Mouse (Mus musculus): ENCODE measurements around the gene 1700003F12Rik. TPM values are rescaled to one million over a fixed set of nuclear protein-coding genes. Genes with fewer than 3 reads are reported as not detected.
A peak's percentile ranks its signal among the peaks of the same experiment; 100 is the strongest.

1700003F12Rik gene
- polyA plus RNA-seq, 1 experiment from 2014 or later, result 2.5 TPM

DNA sequence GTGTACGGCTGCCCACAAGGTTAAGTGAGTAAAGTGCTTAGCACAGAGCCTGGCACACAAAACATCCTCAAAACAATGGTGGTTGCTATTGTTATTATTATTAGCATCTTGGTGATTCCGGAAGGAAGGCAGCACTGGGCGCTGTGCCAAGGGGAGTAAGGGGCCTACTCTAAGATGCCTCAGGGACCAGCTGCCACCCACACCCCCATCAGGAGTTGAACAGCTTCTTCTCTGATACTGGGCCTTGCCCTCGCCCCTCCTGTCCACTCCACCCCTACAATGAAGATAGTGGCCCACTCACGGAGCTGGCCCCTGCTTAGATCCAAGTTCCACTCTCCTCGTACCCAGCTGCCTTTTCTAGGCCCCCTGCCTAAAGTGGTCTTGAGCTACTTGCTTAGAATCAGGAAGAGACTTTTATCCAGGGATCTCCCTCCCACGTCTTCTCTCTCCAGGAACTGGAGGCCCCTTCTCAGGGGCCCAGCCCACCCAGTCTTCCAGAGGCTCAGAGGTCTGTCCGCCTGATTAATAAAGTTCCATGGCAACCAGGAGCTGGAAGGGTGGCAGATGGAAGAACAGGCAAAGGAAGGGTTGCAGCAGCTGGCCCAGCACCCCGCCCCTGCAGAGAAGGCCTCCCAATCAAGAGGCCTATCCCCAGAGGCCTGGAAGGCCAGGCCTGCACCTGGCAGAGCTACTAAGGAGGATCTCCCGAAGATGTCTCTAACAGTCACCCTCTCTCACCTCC is 21.6 kb downstream of the 1700003F12Rik start:
- peak; percentile 18; the same call in 1 of the 2 replicates for ATAC-seq (ENCODE audit: low FRiP score)
- peak overlapping the region; percentile 92 for H3K4me3 ChIP-seq (replicated peaks)

DNA sequence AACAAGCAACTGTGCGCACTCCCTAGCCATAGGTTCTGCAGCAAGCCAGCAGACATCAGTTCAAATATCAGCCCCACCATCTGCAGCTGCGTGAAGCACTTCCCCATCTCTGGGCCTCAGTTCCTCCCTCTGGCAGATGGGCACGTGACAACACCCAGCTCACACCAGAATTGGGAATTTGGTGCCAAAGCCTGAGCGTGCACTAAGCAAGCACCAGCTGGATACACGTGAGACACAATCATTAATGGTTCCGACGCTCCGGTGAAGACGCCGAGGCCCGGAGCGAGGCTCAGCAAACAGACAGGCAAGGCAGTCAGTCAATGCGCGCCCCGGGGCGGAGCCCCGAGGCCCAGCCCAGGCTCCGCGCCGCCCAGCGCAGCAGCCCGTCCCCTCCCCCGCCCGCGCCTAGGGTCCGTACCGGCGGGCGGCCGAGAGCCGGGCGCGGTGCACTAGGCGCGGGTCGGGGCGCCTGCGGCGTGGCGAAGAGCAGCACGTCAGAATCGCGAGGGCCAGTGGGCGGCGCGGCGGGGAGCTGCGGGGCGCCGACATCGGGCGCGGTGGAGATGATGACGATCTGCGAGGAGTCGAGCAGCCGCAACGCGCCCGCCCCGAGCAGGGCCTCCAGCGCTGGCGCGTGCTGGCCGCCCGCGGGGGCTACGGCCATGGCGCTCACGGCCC is 22.3 kb downstream of the 1700003F12Rik start:
- peak; percentile 79 for ATAC-seq (ENCODE audit: low FRiP score)
- H3K27ac ChIP-seq, result peak overlapping the region; percentile 88
- peak overlapping the region; percentile 92 for H3K4me3 ChIP-seq (replicated peaks)
- peak overlapping the region; percentile 90 for H3K9ac ChIP-seq
- peaks cover 3% of the 10 kb centered on the region for H3K36me3 ChIP-seq (replicated peaks)
- peak overlapping the region; percentile 85 for H3K4me2 ChIP-seq
- H3K4me1 ChIP-seq, result peaks cover 58% of the 10 kb centered on the region
- WGBS, result under 1% methylated on average over 51 of the region's 70 CpGs
- H3K27me3 ChIP-seq, result no peaks in the 10 kb centered on the region
- no peaks in the 10 kb centered on the region for H3K9me3 ChIP-seq

More for the DNA sequence above, 21.6 kb downstream of the 1700003F12Rik start:
- peak overlapping the region; percentile 85 for H3K4me2 ChIP-seq
- H3K27me3 ChIP-seq, result no peaks in the 10 kb centered on the region
- H3K9me3 ChIP-seq, result no peaks in the 10 kb centered on the region
- WGBS, result 12% methylated on average over 10 of the region's 10 CpGs
- peak overlapping the region; percentile 90 for H3K9ac ChIP-seq
- peaks cover 58% of the 10 kb centered on the region for H3K4me1 ChIP-seq
- peak overlapping the region; percentile 88 for H3K27ac ChIP-seq
- peaks cover 11% of the 10 kb centered on the region for H3K36me3 ChIP-seq (replicated peaks)

DNA sequence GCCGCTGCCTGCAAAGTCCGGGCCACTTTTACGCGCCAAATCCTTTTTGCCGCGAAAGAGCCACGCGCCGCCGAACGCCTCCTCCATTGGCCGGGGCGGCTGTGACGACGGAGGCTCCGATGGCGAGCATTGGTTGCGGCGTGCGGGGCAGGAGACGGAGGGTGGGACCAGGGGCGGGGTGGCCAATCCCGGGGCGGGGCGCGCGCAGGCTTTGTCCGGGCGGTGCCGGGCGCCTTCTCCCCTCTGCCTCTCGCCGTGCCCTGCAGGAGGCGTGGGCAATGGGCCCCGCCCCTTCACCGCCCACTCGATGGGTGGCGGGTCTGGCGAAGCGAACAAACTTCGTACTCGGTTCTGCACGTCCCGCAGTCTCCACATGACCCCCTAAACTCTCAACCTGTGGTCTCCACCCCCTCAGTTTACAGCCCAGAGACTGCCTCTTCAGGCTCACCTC is 23.0 kb downstream of the 1700003F12Rik start, which contains the start of gene E2f1:
Gene E2f1 (minus strand): TSS at position 57 of the 451 bp plus-strand sequence.
- peak; percentile 97 for ATAC-seq (ENCODE audit: low FRiP score)
- peak within 1 kb of the TSS; percentile 90 for H3K9ac ChIP-seq
- H3K4me3 ChIP-seq (replicated peaks), result peak within 1 kb of the TSS; percentile 92
- no peaks in the 10 kb centered on the region for H3K27me3 ChIP-seq
- H3K4me1 ChIP-seq, result peaks cover 54% of the 10 kb centered on the region
- no peaks in the 10 kb centered on the region for H3K9me3 ChIP-seq
- under 1% methylated on average over 42 of the region's 44 CpGs for WGBS
- H3K36me3 ChIP-seq (replicated peaks), result no peaks in the 10 kb centered on the region
- H3K27ac ChIP-seq, result peak within 1 kb of the TSS; percentile 88
- peak within 1 kb of the TSS; percentile 85 for H3K4me2 ChIP-seq

DNA sequence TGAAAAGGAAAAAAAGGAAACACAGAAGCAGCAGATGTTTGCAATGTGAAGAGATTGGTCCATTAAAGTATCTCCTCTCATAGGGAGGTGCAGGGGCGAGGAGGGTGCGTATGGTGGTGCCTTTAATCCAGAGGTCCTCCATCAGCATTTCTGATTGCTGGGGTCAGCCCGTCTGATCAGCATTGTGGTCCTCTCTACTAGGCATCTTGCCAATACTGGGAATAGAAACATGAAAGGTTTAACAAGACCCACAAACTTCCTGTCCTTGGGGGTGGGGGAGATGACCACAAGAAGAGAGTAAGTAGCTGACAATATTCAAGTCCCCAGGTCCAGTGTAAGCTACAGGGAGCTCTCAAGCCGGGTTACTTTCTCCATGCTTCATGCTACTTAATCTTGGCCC is 23.8 kb downstream of the 1700003F12Rik start:
- WGBS, result 79% methylated on average over 4 of the region's 4 CpGs
- H3K9ac ChIP-seq, result no peak overlapping the region
- no peak overlapping the region for H3K4me3 ChIP-seq (replicated peaks)
- no peak for ATAC-seq (ENCODE audit: low FRiP score)
- H3K4me1 ChIP-seq, result peaks cover 46% of the 10 kb centered on the region
- H3K9me3 ChIP-seq, result no peaks in the 10 kb centered on the region
- H3K4me2 ChIP-seq, result peak overlapping the region; percentile 85; the same call in 1 of the 2 replicates
- no peaks in the 10 kb centered on the region for H3K27me3 ChIP-seq
- H3K36me3 ChIP-seq (replicated peaks), result no peaks in the 10 kb centered on the region
- 0 out of 2 replicates have a peak overlapping the region, but pooled peaks have one; percentile 36 for H3K27ac ChIP-seq

DNA sequence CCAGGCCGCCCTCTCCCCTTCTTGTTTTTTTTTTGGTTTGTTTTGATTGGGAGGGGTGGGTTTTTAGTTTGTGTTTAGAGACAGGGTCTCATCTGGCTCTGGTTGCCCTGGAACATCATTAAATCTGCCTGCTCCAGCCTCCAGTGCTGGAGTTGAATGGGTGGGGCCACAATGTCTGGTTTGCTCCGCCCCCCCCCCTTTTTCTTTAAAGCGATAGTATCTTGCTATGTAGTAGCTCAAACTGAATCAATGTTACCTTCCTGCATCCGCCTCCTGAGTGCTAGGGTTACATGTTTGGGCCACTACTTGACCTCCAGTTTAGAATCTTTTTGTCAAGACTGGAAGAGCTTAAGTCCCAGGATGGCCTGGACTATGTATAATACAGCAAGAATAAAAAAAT is 24.4 kb downstream of the 1700003F12Rik start:
- no peak overlapping the region for H3K4me3 ChIP-seq (replicated peaks)
- H3K36me3 ChIP-seq (replicated peaks), result no peaks in the 10 kb centered on the region
- no peak overlapping the region for H3K4me2 ChIP-seq
- H3K4me1 ChIP-seq, result peaks cover 41% of the 10 kb centered on the region
- H3K9me3 ChIP-seq, result no peaks in the 10 kb centered on the region
- H3K27me3 ChIP-seq, result no peaks in the 10 kb centered on the region
- no peak for ATAC-seq (ENCODE audit: low FRiP score)
- whole genome bisulfite sequencing, result 85% methylated on average over 4 of the region's 4 CpGs
- H3K9ac ChIP-seq, result no peak overlapping the region
- H3K27ac ChIP-seq, result no peak overlapping the region

DNA sequence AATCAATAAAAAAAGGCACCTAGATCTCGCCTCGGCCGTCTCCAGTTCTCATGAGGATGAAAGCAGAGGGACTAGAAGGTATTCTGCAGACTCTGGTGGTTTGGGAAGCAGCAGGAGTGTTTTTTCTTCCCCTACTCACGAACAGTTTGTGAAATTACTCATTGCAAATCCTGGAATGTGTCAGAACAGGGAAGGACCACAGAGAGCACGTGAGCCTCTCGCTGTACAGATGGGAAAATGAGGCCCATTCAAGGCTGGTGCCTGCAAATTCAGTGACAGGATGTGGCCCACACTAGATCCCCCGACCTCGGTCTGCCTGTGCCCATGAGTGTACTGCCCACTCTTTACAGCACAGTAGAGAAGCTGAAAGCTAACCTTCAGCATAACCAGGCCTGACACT is 25.1 kb downstream of the 1700003F12Rik start:
- no peak overlapping the region for H3K4me2 ChIP-seq
- WGBS, result 90% methylated on average over 8 of the region's 8 CpGs
- H3K9ac ChIP-seq, result no peak overlapping the region
- H3K27ac ChIP-seq, result no peak overlapping the region
- no peaks in the 10 kb centered on the region for H3K9me3 ChIP-seq
- no peaks in the 10 kb centered on the region for H3K27me3 ChIP-seq
- ATAC-seq (ENCODE audit: low FRiP score), result no peak
- H3K4me1 ChIP-seq, result peaks cover 41% of the 10 kb centered on the region
- H3K36me3 ChIP-seq (replicated peaks), result no peaks in the 10 kb centered on the region
- H3K4me3 ChIP-seq (replicated peaks), result no peak overlapping the region

DNA sequence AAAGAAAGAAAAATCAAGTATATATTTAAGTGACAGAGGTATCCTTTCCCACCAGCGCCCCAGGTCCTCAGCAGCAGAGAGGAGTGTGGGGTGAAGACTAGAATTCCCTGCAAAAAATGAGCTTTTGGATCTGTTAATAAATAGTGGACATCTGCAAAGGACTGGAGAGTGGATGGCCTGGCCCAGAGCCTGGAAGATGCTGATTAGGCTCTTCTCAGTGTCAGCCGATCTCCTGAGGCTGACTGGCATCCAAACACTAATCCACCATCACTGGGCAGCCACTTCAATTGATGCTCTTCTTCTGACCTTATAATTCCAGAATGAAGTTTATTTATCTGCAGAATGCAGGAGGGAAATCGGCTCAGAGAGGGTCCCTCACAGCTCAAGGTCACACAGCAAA is 26.1 kb downstream of the 1700003F12Rik start:
- Histone ChIP-seq H3K4me1 (peaks cover 40% of the 10 kb centered on the region), H3K27me3 (no peaks in the 10 kb centered on the region), H3K4me2 (no peak overlapping the region), H3K9ac (no peak overlapping the region), H3K9me3 (no peaks in the 10 kb centered on the region), H3K36me3 (replicated peaks) (no peaks in the 10 kb centered on the region), H3K27ac (no peak overlapping the region), H3K4me3 (replicated peaks) (no peak overlapping the region)
- ATAC-seq (ENCODE audit: low FRiP score), result no peak
- 82% methylated on average over 3 of the region's 3 CpGs for WGBS

DNA sequence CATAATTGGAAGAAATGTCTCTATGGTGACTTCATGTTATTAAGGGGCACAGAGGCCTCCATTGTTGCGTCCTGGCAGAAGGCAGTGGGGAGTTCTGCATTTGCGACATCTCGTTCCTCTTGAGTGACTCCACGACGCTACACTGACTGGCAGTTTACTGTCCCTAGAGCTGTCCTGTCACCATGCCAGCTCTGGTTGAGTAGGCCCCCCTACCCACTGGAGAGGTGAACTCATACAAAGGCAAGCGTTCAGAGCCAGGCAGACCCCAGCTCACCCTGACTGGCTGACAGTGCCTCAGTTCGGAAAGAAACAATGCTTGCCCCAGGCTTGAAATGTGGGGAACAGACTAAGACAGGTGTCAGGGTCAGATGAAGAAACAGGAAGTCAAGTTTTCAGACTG is 27.4 kb downstream of the 1700003F12Rik start:
- Histone ChIP-seq H3K4me1 (peaks cover 27% of the 10 kb centered on the region), H3K27ac (no peak overlapping the region), H3K27me3 (no peaks in the 10 kb centered on the region), H3K9ac (no peak overlapping the region), H3K4me2 (no peak overlapping the region), H3K36me3 (replicated peaks) (no peaks in the 10 kb centered on the region), H3K9me3 (no peaks in the 10 kb centered on the region), H3K4me3 (replicated peaks) (no peak overlapping the region)
- 50% methylated on average over 7 of the region's 7 CpGs for WGBS
- ATAC-seq (ENCODE audit: low FRiP score), result no peak

DNA sequence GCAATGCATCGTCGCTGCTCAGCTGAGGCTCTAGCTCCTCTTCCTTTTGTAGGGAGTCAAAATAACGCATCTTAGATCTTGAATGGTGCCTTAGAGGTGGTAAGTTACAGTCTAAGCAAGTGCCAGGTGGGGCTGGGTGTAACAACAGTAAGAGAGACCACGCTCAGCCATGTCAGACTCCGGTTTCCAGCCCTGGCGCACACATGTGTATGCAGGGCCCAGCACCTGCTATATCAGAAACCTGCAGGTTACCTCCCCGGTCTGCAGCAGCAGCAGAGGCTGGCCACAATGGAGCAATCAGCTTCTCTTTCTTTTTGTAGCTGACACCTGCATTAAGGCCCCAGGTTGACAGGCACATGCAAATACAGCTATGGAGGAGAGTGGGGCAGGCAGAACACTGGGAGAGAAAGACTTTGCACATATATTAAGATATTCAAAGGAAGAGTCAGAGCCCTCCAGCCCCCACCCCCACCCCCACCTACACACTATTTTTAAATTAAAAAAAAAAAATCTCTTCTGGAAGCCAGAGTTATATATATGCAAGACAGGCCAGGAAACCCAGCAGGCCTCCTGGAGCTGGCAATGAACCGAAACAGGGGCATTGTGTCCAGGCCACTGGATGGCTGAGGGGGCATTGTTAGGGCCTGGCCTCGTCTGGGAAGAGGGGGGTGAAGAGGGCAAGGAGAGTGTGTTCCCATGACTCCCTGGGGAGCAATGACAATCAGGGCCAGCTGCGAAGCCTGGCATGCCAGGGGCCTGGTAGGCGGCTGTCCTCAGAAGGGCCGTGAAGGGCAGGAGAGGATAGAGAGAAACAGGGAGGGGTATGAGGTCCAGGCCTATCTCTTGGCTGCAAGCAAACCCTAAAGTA is 30.2 kb downstream of the 1700003F12Rik start:
- H3K27me3 ChIP-seq, result no peaks in the 10 kb centered on the region
- no peak overlapping the region for H3K4me3 ChIP-seq (replicated peaks)

DNA sequence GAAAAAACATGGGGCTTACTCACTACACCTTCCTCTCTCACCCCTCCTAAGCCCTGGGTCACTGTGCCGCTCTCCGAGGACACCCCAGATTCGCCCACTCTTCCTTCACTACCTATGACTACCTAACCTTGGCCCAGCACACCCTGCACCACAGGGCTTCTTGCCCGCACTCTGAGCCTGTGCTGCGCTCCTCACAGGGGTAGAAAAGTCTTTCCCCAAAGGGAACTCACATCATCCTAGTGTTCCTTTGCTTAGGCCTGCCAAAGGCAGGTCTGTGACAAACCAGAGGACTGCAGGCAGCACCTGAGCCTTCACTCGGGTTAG is 30.8 kb downstream of the 1700003F12Rik start:
- Histone ChIP-seq H3K4me3 (replicated peaks) (no peak overlapping the region), H3K9ac (no peak overlapping the region; the same call in 1 of the 2 replicates), H3K4me2 (no peak overlapping the region), H3K36me3 (replicated peaks) (no peaks in the 10 kb centered on the region), H3K27ac (peak overlapping the region; percentile 75), H3K9me3 (no peaks in the 10 kb centered on the region), H3K27me3 (no peaks in the 10 kb centered on the region), H3K4me1 (peaks cover 17% of the 10 kb centered on the region)
- peak; percentile 30; the same call in 1 of the 2 replicates for ATAC-seq (ENCODE audit: low FRiP score)
- 68% methylated on average over 6 of the region's 6 CpGs for WGBS

More for the DNA sequence above, 30.2 kb downstream of the 1700003F12Rik start:
- peaks cover 17% of the 10 kb centered on the region for H3K4me1 ChIP-seq
- 28% methylated on average over 12 of the region's 12 CpGs for WGBS
- H3K4me2 ChIP-seq, result no peak overlapping the region
- no peaks in the 10 kb centered on the region for H3K9me3 ChIP-seq
- peak overlapping the region; percentile 75 for H3K27ac ChIP-seq
- peak; percentile 55 for ATAC-seq (ENCODE audit: low FRiP score)
- peak overlapping the region; percentile 38; the same call in 1 of the 2 replicates for H3K9ac ChIP-seq
- H3K36me3 ChIP-seq (replicated peaks), result no peaks in the 10 kb centered on the region

DNA sequence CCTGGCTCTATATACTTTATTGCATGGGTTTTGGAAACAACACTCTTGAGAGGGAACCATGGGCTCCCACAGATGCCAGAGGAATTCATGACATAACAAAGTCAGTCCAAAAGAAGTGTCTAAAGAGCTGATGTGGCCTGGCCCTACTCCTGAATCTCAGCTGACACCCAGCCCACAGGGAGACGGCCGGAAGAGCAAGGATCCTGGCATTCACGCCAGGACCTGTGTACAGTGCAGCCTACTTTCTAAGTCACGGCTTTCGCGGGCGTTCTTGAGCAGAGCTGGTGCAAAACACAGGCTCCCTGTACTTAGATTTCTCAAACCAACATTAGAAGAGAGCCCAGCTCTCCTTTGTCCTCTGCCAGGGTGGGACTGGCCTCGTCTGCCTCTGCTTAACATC is 33.7 kb downstream of the 1700003F12Rik start:
- H3K36me3 ChIP-seq (replicated peaks), result no peaks in the 10 kb centered on the region
- H3K27me3 ChIP-seq, result 0 out of 2 replicates have a peak, but pooled peaks cover 4% of the 10 kb centered on the region
- H3K4me3 ChIP-seq (replicated peaks), result no peak overlapping the region
- no peaks in the 10 kb centered on the region for H3K9me3 ChIP-seq
- no peak overlapping the region for H3K4me2 ChIP-seq
- H3K9ac ChIP-seq, result no peak overlapping the region
- no peak for ATAC-seq (ENCODE audit: low FRiP score)
- no peak overlapping the region for H3K27ac ChIP-seq
- 90% methylated on average over 8 of the region's 8 CpGs for WGBS
- H3K4me1 ChIP-seq, result peaks cover 33% of the 10 kb centered on the region

DNA sequence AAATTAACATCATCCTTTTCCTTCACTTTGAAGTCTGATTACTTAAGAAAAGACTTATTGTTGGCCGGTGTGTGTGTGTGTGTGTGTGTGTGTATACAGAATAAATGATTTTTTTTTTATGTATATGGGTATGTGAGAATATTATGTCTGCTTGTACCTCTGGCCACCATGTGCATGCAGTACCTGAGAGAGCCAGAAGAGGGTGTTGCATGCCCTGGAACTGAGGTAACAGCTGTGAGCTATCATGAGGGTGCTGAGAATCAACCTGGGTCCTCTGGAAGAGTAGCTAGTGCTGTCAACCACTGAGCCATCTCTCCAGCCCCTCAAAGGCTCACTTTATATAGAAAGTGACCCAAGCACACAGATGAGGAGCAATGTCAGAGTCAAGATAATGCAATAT is 34.5 kb downstream of the 1700003F12Rik start:
- Histone ChIP-seq H3K36me3 (replicated peaks) (no peaks in the 10 kb centered on the region; the same call in 1 of the 2 replicates), H3K9ac (no peak overlapping the region), H3K27me3 (0 out of 2 replicates have a peak, but pooled peaks cover 4% of the 10 kb centered on the region), H3K9me3 (no peaks in the 10 kb centered on the region), H3K27ac (no peak overlapping the region), H3K4me1 (peaks cover 31% of the 10 kb centered on the region), H3K4me2 (no peak overlapping the region), H3K4me3 (replicated peaks) (no peak overlapping the region)
- WGBS, result 96% methylated on average over 1 of the region's 1 CpGs
- ATAC-seq (ENCODE audit: low FRiP score), result no peak
